Mouse (Mus musculus): Measurements from ENCODE around the gene Ldhal6b.
"Not testable (repeated sequence)": the region's sequence is repeated elsewhere in the genome, so short reads cannot be mapped to it uniquely, and the experiment has no call there.

Gene Ldhal6b

GRCm38 (mm10) chr17:5418545-5418944 is at the start of gene Ldhal6b:
Ldhal6b (minus strand) TSS chr17:5418767.
- no peak for DNase-seq (ENCODE audit: low spot score in 2 of 2)

- DNase-seq (ENCODE audit: low spot score in 2 of 2), result no peak
These were observed 48.6 kb upstream of the Ldhal6b start for GRCm38 (mm10) chr17:5467177-5467576.

- DNase-seq (ENCODE audit: low spot score in 2 of 2), result no peak
These were observed 48.2 kb upstream of the Ldhal6b start for GRCm38 (mm10) chr17:5466736-5467135.

DNA sequence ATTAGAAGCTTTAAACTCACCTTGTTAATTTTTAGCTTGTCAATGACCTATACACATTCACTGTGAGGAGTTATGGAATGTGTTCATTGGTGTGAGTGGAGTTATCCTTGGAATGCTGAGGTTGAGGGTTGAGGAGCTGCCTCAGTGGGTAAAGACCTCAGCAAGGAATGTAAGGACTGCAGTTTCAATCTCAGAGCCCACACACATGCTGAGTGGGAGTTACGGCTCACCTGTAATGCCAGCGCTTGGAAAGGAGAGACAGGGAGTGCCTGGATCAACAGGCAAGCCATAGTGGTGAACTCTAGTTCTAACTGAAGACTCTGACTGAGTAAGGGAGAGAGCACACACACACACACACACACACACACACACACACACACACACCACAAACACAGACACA is 45.3 kb upstream of the Ldhal6b start:
- DNase-seq (ENCODE audit: low spot score in 2 of 2), result no peak

- no peak for DNase-seq (ENCODE audit: low spot score in 2 of 2)
These were observed 35.1 kb upstream of the Ldhal6b start for GRCm38 (mm10) chr17:5453657-5454056.

DNA sequence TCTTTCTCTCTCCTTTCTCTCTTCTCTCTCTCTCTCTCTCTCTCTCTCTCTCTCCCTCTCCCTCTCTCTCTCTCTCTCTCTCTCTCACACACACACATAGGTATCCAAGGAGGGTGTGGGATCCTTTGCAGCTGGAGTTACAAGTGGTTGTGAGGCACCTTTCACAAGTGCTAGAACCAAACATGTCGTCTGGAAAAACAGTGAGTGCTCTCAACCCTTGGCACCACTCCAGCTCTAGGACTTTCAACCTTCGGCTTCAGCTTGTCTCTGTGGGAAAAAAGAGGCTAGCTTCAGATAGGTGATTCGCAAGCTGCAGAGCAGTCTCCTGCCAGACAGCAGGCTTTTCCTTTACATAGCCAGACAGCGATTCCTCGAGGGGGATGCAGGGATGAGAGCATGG is 25.2 kb upstream of the Ldhal6b start:
- no peak for DNase-seq (ENCODE audit: low spot score in 2 of 2)

DNA sequence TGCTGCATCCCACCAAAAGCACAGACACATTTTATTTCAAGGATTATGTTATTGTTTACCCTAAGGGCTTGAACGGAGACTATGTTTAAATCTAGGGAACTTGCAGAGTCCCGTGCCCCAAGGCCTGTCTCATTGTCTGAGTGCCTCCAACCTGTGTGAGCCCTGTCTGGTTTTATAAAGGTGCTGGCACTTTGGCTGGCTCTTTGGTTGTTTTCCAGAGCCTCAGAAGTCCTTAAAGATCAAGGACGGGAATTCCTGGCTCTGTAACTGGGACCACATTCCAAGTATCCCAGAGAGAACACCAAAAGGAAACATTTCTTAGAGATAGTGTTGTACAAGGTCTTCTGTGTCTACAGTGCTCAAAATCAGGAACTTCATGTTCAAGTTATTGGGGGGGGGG is 24.7 kb upstream of the Ldhal6b start:
- DNase-seq (ENCODE audit: low spot score in 2 of 2), result no peak

DNA sequence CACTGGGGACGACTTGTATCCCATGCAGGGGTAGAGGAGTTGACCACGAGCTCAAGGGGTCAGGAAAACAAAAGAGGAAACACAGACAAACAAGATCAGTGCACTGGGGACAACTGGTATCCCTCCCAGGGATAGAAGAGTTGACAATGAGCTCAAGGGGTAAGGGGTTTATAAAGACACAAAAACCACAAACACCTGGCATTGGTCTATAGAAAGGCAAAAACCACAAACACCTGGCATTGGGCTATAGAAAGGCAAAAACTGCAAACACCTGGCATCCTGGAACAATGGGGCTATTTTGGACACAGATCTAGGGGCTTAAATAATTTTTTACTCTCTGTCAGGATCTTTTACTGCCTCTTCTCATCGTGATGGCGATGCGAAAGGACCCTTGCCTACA is 23.8 kb upstream of the Ldhal6b start:
- DNase-seq (ENCODE audit: low spot score in 2 of 2), result not testable (repeated sequence)

GRCm38 (mm10) chr17:5440159-5440971 is 21.8 kb upstream of the Ldhal6b start, which contains the start of gene Tmem242:
Tmem242 (minus strand) TSS chr17:5440259.
- DNase-seq (ENCODE audit: low spot score in 2 of 2), result peak; percentile 94 to 95

DNA sequence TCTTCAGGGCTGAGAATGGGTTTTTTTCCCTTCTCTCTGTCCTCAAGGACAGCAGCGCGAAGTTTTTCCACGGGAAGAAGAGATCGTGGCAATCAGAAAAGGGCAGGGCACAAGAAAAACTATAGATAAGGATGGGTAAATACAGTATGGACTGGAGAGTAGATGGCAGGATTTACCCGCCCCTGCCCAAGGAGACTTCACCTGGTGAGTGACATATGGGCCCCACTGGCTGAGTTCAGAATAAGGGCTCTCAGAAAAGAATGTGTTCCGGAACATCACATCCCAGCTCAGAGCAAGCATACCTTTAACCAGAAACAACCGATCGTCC is 21.2 kb upstream of the Ldhal6b start:
- DNase-seq (ENCODE audit: low spot score in 2 of 2), result no peak

- no peak for DNase-seq (ENCODE audit: low spot score in 2 of 2)
These were observed 11.2 kb upstream of the Ldhal6b start for GRCm38 (mm10) chr17:5429772-5430133.

GRCm38 (mm10) chr17:5429090-5429771 is 10.7 kb upstream of the Ldhal6b start:
- peak; percentile 98 for DNase-seq (ENCODE audit: low spot score in 2 of 2)

- no peak for DNase-seq (ENCODE audit: low spot score in 2 of 2)
These were observed 6.6 kb upstream of the Ldhal6b start for GRCm38 (mm10) chr17:5425204-5425603.

DNA sequence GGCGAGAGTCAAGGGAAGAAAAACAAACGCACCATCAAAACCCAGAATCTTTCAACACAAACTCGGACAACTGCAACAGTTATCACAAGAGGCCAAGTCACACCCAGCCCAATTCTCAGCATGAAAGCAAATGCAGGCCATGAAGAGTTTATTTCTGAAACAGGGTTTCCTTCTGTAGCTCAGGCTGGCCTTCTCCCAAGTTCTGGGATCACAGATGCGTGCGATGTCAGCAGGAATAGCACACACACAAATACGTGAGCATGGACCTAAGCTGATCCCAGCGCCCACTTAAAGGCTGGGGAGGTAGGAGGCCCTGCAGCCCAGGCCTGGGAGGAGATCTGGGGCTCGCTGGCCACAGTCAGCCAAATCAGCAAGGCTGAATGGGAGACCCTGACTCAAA is 5.6 kb upstream of the Ldhal6b start:
- peak; percentile 44 to 47 for DNase-seq (ENCODE audit: low spot score in 2 of 2)

DNA sequence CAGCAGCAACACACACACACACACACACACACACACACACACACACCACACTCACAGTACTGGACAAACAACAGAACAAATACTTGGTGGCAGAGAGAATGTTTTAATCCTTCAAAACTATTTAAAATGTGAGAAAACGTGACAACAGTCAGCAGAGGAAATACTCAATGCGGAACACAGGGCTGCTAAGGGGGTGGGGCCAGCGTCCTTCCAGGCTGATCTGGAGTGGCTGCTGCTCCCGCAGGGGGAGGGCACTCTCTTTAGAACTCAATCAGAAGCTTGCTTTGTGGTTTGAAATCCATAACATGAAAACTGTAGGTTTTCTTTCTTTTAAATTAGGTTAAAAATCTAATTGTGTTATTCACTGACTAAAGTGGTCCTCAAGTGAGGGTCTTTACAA is 3.3 kb upstream of the Ldhal6b start:
- no peak for DNase-seq (ENCODE audit: low spot score in 2 of 2)

GRCm38 (mm10) chr17:5419771-5420518 is 1.4 kb upstream of the Ldhal6b start:
- no peak for DNase-seq (ENCODE audit: low spot score in 2 of 2)

GRCm38 (mm10) chr17:5419056-5419455 is 489 bp upstream of the Ldhal6b start:
- DNase-seq (ENCODE audit: low spot score in 2 of 2), result no peak

- no peak for DNase-seq (ENCODE audit: low spot score in 2 of 2)
These were observed 2.0 kb downstream of the Ldhal6b start for GRCm38 (mm10) chr17:5416518-5416917.

DNA sequence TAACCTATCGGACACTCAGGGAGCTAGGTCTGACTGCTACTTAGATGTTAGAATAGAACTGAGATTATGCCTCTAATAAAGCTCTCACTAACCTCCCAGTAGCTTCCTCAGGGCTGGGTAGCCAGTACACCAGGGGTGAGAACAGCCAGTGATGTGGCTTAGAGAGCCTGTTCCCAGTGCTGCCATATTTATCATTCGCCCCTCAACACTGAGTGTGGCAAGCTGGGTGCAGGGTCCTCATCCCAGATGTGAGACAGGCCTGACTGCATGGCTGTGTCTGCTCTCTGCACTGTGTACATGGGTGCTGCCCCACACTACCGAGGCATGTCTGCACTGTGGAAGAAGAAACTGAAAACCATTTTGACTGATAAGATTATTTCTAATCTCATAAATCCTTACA is 4.5 kb downstream of the Ldhal6b start:
- DNase-seq (ENCODE audit: low spot score in 2 of 2), result no peak

- DNase-seq (ENCODE audit: low spot score in 2 of 2), result no peak
These were observed 5.2 kb downstream of the Ldhal6b start for GRCm38 (mm10) chr17:5413350-5413749.

GRCm38 (mm10) chr17:5412740-5413139 is 5.8 kb downstream of the Ldhal6b start:
- no peak for DNase-seq (ENCODE audit: low spot score in 2 of 2)

- DNase-seq (ENCODE audit: low spot score in 2 of 2), result no peak
These were observed 6.3 kb downstream of the Ldhal6b start for GRCm38 (mm10) chr17:5412301-5412700.

DNA sequence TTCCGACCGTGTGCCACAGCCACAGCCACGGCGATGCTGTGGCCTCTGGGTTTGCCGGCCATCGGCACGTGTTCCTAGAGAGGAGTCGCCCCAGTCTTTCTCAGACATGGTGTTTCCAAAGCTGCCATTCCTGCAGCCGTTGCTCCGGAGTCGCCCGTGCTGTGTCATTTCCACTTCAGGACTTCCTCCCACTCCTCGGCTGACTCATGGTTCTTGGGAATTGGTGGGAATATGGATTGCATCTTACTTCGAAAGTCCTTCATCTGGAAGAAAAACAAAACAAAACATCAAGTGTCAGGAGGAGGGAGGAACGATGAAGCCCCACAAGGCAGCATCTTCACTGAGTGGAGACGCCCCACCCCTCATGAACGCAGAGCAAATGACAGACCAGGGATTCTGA is 7.4 kb downstream of the Ldhal6b start:
- peak; percentile 62 for DNase-seq (ENCODE audit: low spot score in 2 of 2)

Measured in right cerebral cortex, adult 2 months (tissue).